Mouse (Mus musculus): ENCODE measurements around the gene Il16.

Gene Il16

GRCm38 (mm10) chr7:83682640-83683274 is 62.8 kb downstream of the Il16 start:
- no peak for DNase-seq (ENCODE audit: inconsistent ontology term)

GRCm38 (mm10) chr7:83678506-83678905 is 67.0 kb downstream of the Il16 start:
- DNase-seq (ENCODE audit: inconsistent ontology term), result no peak

GRCm38 (mm10) chr7:83677296-83677695 is 68.2 kb downstream of the Il16 start:
- no peak for DNase-seq (ENCODE audit: inconsistent ontology term)

GRCm38 (mm10) chr7:83675545-83676254 is 69.8 kb downstream of the Il16 start:
- peak; percentile 17 for DNase-seq (ENCODE audit: inconsistent ontology term)

- no peak for DNase-seq (ENCODE audit: inconsistent ontology term)
Observed at GRCm38 (mm10) chr7:83671573-83671972, 74.0 kb downstream of the Il16 start.

GRCm38 (mm10) chr7:83668724-83669123 is 76.8 kb downstream of the Il16 start:
- no peak for DNase-seq (ENCODE audit: inconsistent ontology term)

- no peak for DNase-seq (ENCODE audit: inconsistent ontology term)
Observed at GRCm38 (mm10) chr7:83667936-83668645, 77.4 kb downstream of the Il16 start.

- DNase-seq (ENCODE audit: inconsistent ontology term), result no peak
Observed at GRCm38 (mm10) chr7:83666087-83666595, 79.4 kb downstream of the Il16 start.

GRCm38 (mm10) chr7:83662711-83663375 is 82.7 kb downstream of the Il16 start:
- no peak for DNase-seq (ENCODE audit: inconsistent ontology term)

- DNase-seq (ENCODE audit: inconsistent ontology term), result no peak
Observed at GRCm38 (mm10) chr7:83661763-83662162, 83.8 kb downstream of the Il16 start.

- no peak for DNase-seq (ENCODE audit: inconsistent ontology term)
Observed at GRCm38 (mm10) chr7:83661031-83661430, 84.5 kb downstream of the Il16 start.

GRCm38 (mm10) chr7:83660273-83660691 is 85.2 kb downstream of the Il16 start:
- no peak for DNase-seq (ENCODE audit: inconsistent ontology term)

GRCm38 (mm10) chr7:83659159-83660065 is 86.1 kb downstream of the Il16 start:
- no peak for DNase-seq (ENCODE audit: inconsistent ontology term)

GRCm38 (mm10) chr7:83658716-83659115 is 86.8 kb downstream of the Il16 start:
- peak; percentile 69 for DNase-seq (ENCODE audit: inconsistent ontology term)

GRCm38 (mm10) chr7:83654938-83655630 is 90.4 kb downstream of the Il16 start:
- DNase-seq (ENCODE audit: inconsistent ontology term), result no peak

GRCm38 (mm10) chr7:83654196-83654595 is 91.3 kb downstream of the Il16 start:
- DNase-seq (ENCODE audit: inconsistent ontology term), result no peak

GRCm38 (mm10) chr7:83653605-83654051 is 91.9 kb downstream of the Il16 start:
- DNase-seq (ENCODE audit: inconsistent ontology term), result no peak

- DNase-seq (ENCODE audit: inconsistent ontology term), result no peak
Observed at GRCm38 (mm10) chr7:83652498-83652897, 93.0 kb downstream of the Il16 start.

GRCm38 (mm10) chr7:83650638-83651037 is 94.9 kb downstream of the Il16 start:
- DNase-seq (ENCODE audit: inconsistent ontology term), result no peak

GRCm38 (mm10) chr7:83648807-83649206 is 96.7 kb downstream of the Il16 start:
- DNase-seq (ENCODE audit: inconsistent ontology term), result no peak

Measured in Muller cell, postnatal 12 days (primary cell).